Mouse (Mus musculus) liver, embryonic 14.5 days (tissue): ENCODE results near the gene Col2a1.

Experiments
- CTCF ChIP-seq: IDR thresholded peaks from 2 replicates; pipeline ENCODE4 v1.5.1; 2016; ENCODE audit warnings: antibody characterized with exemption, low read depth, control low read depth
- EP300 ChIP-seq: IDR thresholded peaks from 2 replicates; pipeline ENCODE4 v1.6.1; 2016; ENCODE audit warnings: antibody characterized with exemption, low read depth

- TF ChIP-seq CTCF: no peak
- no peak for TF ChIP-seq EP300
Measured at GRCm38 (mm10) chr15:98017925-98018324, 13.4 kb upstream of the Col2a1 start.
